Mouse (Mus musculus): ENCODE results near the gene Wwp2. TPM values are rescaled to one million over a fixed set of nuclear protein-coding genes. Genes with fewer than 3 reads are reported as not detected.

Wwp2 gene
- total RNA-seq, 1 experiment: 49.2 TPM

- TF ChIP-seq ZC3H11A (IDR thresholded peaks at IDR 0.05; ENCODE audit: borderline replicate concordance, low read depth, low read length) (no peak), CHD2 (IDR thresholded peaks at IDR 0.05; ENCODE audit: low read depth, low read length) (no peak)
- peak; percentile 66 for DNase-seq (ENCODE audit: low read depth, low spot score)
- peak overlapping the region in 1 of 2 experiments; percentile 23; a peak in 1 of 4 replicates for H3K4me3 ChIP-seq (ENCODE audit: insufficient read depth in 1 of 2, low read depth in 1 of 2, low read length in 2 of 2, poor library complexity in 1 of 2, severe bottlenecking in 1 of 2)
- in situ Hi-C loops (cut with MboI; ENCODE audit: low sequenced_read_pairs in 2 of 2, unreplicated experiment in 2 of 2): loop anchor here in 1 of 2 experiments (10.0 kb wide), 1 partner anchor 126 kb away; no protein-coding TSS in a partner anchor
- H3K9ac ChIP-seq (ENCODE audit: insufficient read depth, low read depth, low read length, poor library complexity, severe bottlenecking): no peak overlapping the region
- H3K9me3 ChIP-seq (ENCODE audit: control insufficient read depth, insufficient read depth, low read depth, low read length): no peaks in the 10 kb centered on the region
- peak overlapping the region; percentile 81; the same call in 1 of the 2 replicates for H3K27ac ChIP-seq (ENCODE audit: insufficient read depth, low read depth, low read length, poor library complexity, severe bottlenecking)
- H3K4me1 ChIP-seq (ENCODE audit: control insufficient read depth in 2 of 2, insufficient read depth in 2 of 2, low read length in 2 of 2, poor library complexity in 1 of 2): peaks cover 6 to 12% of the 10 kb centered on the region in 2 experiments
- peaks cover 5% of the 10 kb centered on the region; the same call in 1 of the 2 replicates for H3K36me3 ChIP-seq (ENCODE audit: control insufficient read depth, insufficient read depth, low read length, poor library complexity, severe bottlenecking)
Observed at GRCm38 (mm10) chr8:107449130-107449529, 13.0 kb downstream of the Wwp2 start.

DNA sequence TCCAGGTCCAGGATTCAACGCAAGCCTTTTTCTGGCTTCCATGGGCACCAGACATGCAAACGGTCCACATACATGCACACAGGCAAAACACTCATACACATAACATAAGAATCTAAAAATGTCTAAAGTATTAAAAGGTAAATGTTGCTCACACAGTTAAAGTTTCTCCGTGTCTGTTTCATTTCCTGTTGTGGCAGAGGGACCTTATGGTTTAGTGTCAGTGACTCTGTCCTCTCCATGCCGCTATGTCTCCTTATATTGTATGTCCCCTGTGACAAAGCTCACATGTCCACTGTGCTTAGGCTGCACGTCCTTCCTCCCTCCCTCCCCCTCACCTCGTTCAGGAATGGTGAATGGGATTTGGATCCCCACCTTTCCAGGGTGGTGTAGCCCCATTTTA, 13.5 kb downstream of the Wwp2 start:
- H3K4me3 ChIP-seq (ENCODE audit: insufficient read depth in 1 of 2, low read depth in 1 of 2, low read length in 2 of 2, poor library complexity in 1 of 2, severe bottlenecking in 1 of 2): no peak overlapping the region
- in situ Hi-C loops (cut with MboI; ENCODE audit: low sequenced_read_pairs in 2 of 2, unreplicated experiment in 2 of 2): loop anchor here (5.0 to 10.0 kb wide), 2 partner anchors 125 to 128 kb away; no protein-coding TSS in a partner anchor
- DNase-seq (ENCODE audit: low read depth, low spot score): no peak
- no peaks in the 10 kb centered on the region for H3K9me3 ChIP-seq (ENCODE audit: control insufficient read depth, insufficient read depth, low read depth, low read length)
- TF ChIP-seq HCFC1 (IDR thresholded peaks at IDR 0.05; ENCODE audit: borderline replicate concordance, insufficient read depth, low read length) (no peak), ZNF384 (IDR thresholded peaks at IDR 0.05; ENCODE audit: low read depth, low read length) (no peak), MAFK (IDR thresholded peaks at IDR 0.05; ENCODE audit: insufficient read depth, low read depth, low read length) (no peak), ZC3H11A (IDR thresholded peaks at IDR 0.05; ENCODE audit: borderline replicate concordance, low read depth, low read length) (no peak), CHD2 (IDR thresholded peaks at IDR 0.05; ENCODE audit: low read depth, low read length) (no peak)
- H3K36me3 ChIP-seq (ENCODE audit: control insufficient read depth, insufficient read depth, low read length, poor library complexity, severe bottlenecking): peaks cover 5% of the 10 kb centered on the region; the same call in 1 of the 2 replicates
- no peak overlapping the region for H3K9ac ChIP-seq (ENCODE audit: insufficient read depth, low read depth, low read length, poor library complexity, severe bottlenecking)
- peak overlapping the region; percentile 35; the same call in 1 of the 2 replicates for H3K27ac ChIP-seq (ENCODE audit: insufficient read depth, low read depth, low read length, poor library complexity, severe bottlenecking)
- peaks cover 6 to 12% of the 10 kb centered on the region in 2 experiments for H3K4me1 ChIP-seq (ENCODE audit: control insufficient read depth in 2 of 2, insufficient read depth in 2 of 2, low read length in 2 of 2, poor library complexity in 1 of 2)

DNA sequence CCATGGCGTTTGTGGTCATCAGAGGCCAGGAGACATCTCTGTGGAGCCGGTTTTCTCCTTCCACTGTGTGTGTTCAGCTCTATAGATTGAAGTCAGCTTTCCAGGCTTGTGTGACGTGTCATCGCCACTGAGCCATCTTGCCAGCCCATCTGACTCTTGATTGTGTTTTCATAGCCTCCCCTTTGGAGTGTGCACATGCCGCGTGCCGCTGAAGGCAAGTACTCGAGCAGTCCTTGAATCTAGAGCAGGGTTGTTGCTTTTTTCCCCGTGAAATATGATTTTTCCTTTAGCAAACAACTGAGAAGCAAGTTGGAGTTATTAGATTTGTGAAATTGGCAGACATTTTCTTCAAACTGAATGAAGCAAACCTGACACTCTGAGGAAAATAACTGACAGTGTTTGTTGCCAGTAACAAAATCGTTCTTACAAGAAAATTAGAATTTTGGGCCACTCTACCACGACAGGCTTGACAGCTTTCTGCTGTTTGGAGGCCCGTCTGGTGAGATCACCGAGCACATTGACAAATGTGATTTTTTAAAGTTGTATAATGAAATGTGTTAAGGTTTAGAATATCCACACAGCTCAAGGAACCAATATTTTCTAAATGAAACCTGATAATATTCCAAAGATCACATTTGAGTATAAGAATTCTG, 15.4 kb downstream of the Wwp2 start:
- no peak for TF ChIP-seq MAFK (IDR thresholded peaks at IDR 0.05; ENCODE audit: insufficient read depth, low read depth, low read length)
- Histone ChIP-seq H3K4me1 (ENCODE audit: control insufficient read depth in 2 of 2, insufficient read depth in 2 of 2, low read length in 2 of 2, poor library complexity in 1 of 2) (peaks cover 6 to 12% of the 10 kb centered on the region in 2 experiments), H3K36me3 (ENCODE audit: control insufficient read depth, insufficient read depth, low read length, poor library complexity, severe bottlenecking) (peaks cover 7% of the 10 kb centered on the region; the same call in 1 of the 2 replicates), H3K4me3 (ENCODE audit: insufficient read depth in 1 of 2, low read depth in 1 of 2, low read length in 2 of 2, poor library complexity in 1 of 2, severe bottlenecking in 1 of 2) (no peak overlapping the region), H3K9ac (ENCODE audit: insufficient read depth, low read depth, low read length, poor library complexity, severe bottlenecking) (no peak overlapping the region), H3K9me3 (ENCODE audit: control insufficient read depth, insufficient read depth, low read depth, low read length) (no peaks in the 10 kb centered on the region), H3K27ac (ENCODE audit: insufficient read depth, low read depth, low read length, poor library complexity, severe bottlenecking) (no peak overlapping the region)
- no peak for DNase-seq (ENCODE audit: low read depth, low spot score)
- in situ Hi-C loops (cut with MboI; ENCODE audit: low sequenced_read_pairs in 2 of 2, unreplicated experiment in 2 of 2): loop anchor here in 1 of 2 experiments (5.0 kb wide), 1 partner anchor 126 kb away; no protein-coding TSS in a partner anchor

- Histone ChIP-seq H3K36me3 (ENCODE audit: control insufficient read depth, insufficient read depth, low read length, poor library complexity, severe bottlenecking) (peaks cover 18% of the 10 kb centered on the region), H3K9me3 (ENCODE audit: control insufficient read depth, insufficient read depth, low read depth, low read length) (no peaks in the 10 kb centered on the region), H3K9ac (ENCODE audit: insufficient read depth, low read depth, low read length, poor library complexity, severe bottlenecking) (no peak overlapping the region), H3K4me1 (ENCODE audit: control insufficient read depth in 2 of 2, insufficient read depth in 2 of 2, low read length in 2 of 2, poor library complexity in 1 of 2) (peaks cover 6 to 8% of the 10 kb centered on the region in 2 experiments), H3K4me3 (ENCODE audit: insufficient read depth in 1 of 2, low read depth in 1 of 2, low read length in 2 of 2, poor library complexity in 1 of 2, severe bottlenecking in 1 of 2) (no peak overlapping the region), H3K27ac (ENCODE audit: insufficient read depth, low read depth, low read length, poor library complexity, severe bottlenecking) (no peak overlapping the region; the same call in 1 of the 2 replicates)
- DNase-seq (ENCODE audit: low read depth, low spot score): no peak
- TF ChIP-seq ZC3H11A (IDR thresholded peaks at IDR 0.05; ENCODE audit: borderline replicate concordance, low read depth, low read length) (no peak), MAFK (IDR thresholded peaks at IDR 0.05; ENCODE audit: insufficient read depth, low read depth, low read length) (no peak), CHD2 (IDR thresholded peaks at IDR 0.05; ENCODE audit: low read depth, low read length) (no peak), ZNF384 (IDR thresholded peaks at IDR 0.05; ENCODE audit: low read depth, low read length) (no peak), HCFC1 (IDR thresholded peaks at IDR 0.05; ENCODE audit: borderline replicate concordance, insufficient read depth, low read length) (no peak)
- in situ Hi-C loops (cut with MboI; ENCODE audit: low sequenced_read_pairs in 2 of 2, unreplicated experiment in 2 of 2): loop anchor here in 1 of 2 experiments (5.0 kb wide), 1 partner anchor 124 kb away; no protein-coding TSS in a partner anchor
Observed at GRCm38 (mm10) chr8:107453386-107453785, 17.2 kb downstream of the Wwp2 start.

Data from ES-E14 (cell line).